Comparison of ENCODE assay signal across 26 mouse cellular contexts in genomic region chr8:13306916-13307315, GRCm38 (mm10). TPM values are rescaled to one million over a fixed set of nuclear protein-coding genes. Genes with fewer than 3 reads are reported as not detected.
A peak's percentile ranks its signal among the peaks of the same experiment; 100 is the strongest.
DNase-seq lines count a peak whose midpoint lies in the region; ATAC-seq and TF ChIP-seq lines count a peak whose summit lies in the region.
"Had no signal": no experiment of that assay in that cellular context is flagged by ENCODE, and none has a peak within 500 bp of the region (broad histone marks: within the 10 kb centered on the region; RNA-seq: fewer than 3 reads in every experiment).

No protein-coding gene starts in this region.

- H3K27ac ChIP-seq in liver, postnatal 0 days (ENCODE audit: low read depth) = no peak overlapping the region
- no peak overlapping the region for H3K27ac ChIP-seq in liver, embryonic 11.5 days (ENCODE audit: low read depth, low read length)
- H3K27ac ChIP-seq: forebrain, embryonic 10.5 days; forebrain, embryonic 13.5 days; hindbrain, embryonic 13.5 days had no signal

- no peak for TF ChIP-seq CTCF in liver, postnatal 0 days (IDR thresholded peaks at IDR 0.05; ENCODE audit: low read depth)

- H3K27me3 ChIP-seq in liver, postnatal 0 days (ENCODE audit: insufficient read depth, low read length) = no peaks in the 10 kb centered on the region
- no peaks in the 10 kb centered on the region for H3K27me3 ChIP-seq in liver, embryonic 11.5 days (replicated peaks; ENCODE audit: control insufficient read depth, insufficient read depth, low read length)
- H3K27me3 ChIP-seq: CH12.LX; forebrain, embryonic 13.5 days; hindbrain, embryonic 13.5 days; Patski had no signal

- TF ChIP-seq EP300 in liver, postnatal 0 days (IDR thresholded peaks at IDR 0.05; ENCODE audit: low read depth) = no peak

- ATAC-seq in liver, postnatal 0 days = no peak
- ATAC-seq in liver, embryonic 11.5 days (replicated peaks; ENCODE audit: low FRiP score) = no peak
- peak; percentile 86 for ATAC-seq in megakaryocyte progenitor cell, adult 5-6 weeks (replicated peaks; ENCODE audit: poor library complexity)
- ATAC-seq: forebrain, embryonic 13.5 days; forebrain, embryonic 16.5 days; hindbrain, embryonic 16.5 days; Patski had no signal

- peaks cover 2% of the 10 kb centered on the region; the same call in 1 of the 2 replicates for H3K36me3 ChIP-seq in liver, postnatal 0 days (replicated peaks; ENCODE audit: insufficient read depth, low read length)
- H3K36me3 ChIP-seq in liver, embryonic 11.5 days (ENCODE audit: control insufficient read depth, insufficient read depth, low read length) = peaks cover 11% of the 10 kb centered on the region

- peak; percentile 47 for DNase-seq in liver, postnatal 0 days
- DNase-seq in liver, embryonic 11.5 days (ENCODE audit: low spot score) = no peak
- DNase-seq in lung, postnatal 4 days = peak; percentile 28 to 42
- no peak for DNase-seq in lung, adult 18-20 months
- DNase-seq in right cerebral cortex, postnatal 4 days = no peak
- DNase-seq in natural killer cell, adult 2 months (ENCODE audit: low spot score in 2 of 2) = no peak
- DNase-seq: adrenal gland, adult 2 months; adrenal gland, postnatal 25 days; B cell, adult 2 months; cerebellum, adult 18-20 months; cerebellum, adult 9-10 months; cerebellum, postnatal 14 days; gastrocnemius, postnatal 10 days; gastrocnemius, postnatal 36 days; heart, adult 11 months had no signal

- H3K4me2 ChIP-seq in liver, postnatal 0 days (ENCODE audit: low read depth, low read length) = no peak overlapping the region
- no peak overlapping the region for H3K4me2 ChIP-seq in liver, embryonic 11.5 days
- H3K4me2 ChIP-seq: forebrain, embryonic 13.5 days; heart, embryonic 11.5 days; hindbrain, embryonic 13.5 days had no signal

- no peak overlapping the region for H3K9ac ChIP-seq in liver, postnatal 0 days (replicated peaks)
- no peak overlapping the region for H3K9ac ChIP-seq in liver, embryonic 11.5 days (ENCODE audit: low read depth, low read length)
- H3K9ac ChIP-seq: forebrain, embryonic 13.5 days; hindbrain, embryonic 13.5 days had no signal

- no peak overlapping the region for H3K4me3 ChIP-seq in liver, postnatal 0 days (ENCODE audit: low read depth, low read length)
- H3K4me3 ChIP-seq in liver, embryonic 11.5 days (ENCODE audit: low read depth, low read length) = no peak overlapping the region
- H3K4me3 ChIP-seq: forebrain, embryonic 10.5 days; forebrain, embryonic 13.5 days; hindbrain, embryonic 13.5 days had no signal

- no peaks in the 10 kb centered on the region for H3K9me3 ChIP-seq in liver, postnatal 0 days (ENCODE audit: low read length)
- H3K9me3 ChIP-seq in liver, embryonic 11.5 days (ENCODE audit: control insufficient read depth, low read length) = no peaks in the 10 kb centered on the region
- H3K9me3 ChIP-seq: forebrain, embryonic 10.5 days had no signal

- no peaks in the 10 kb centered on the region for H3K4me1 ChIP-seq in liver, postnatal 0 days (ENCODE audit: insufficient read depth)
- no peaks in the 10 kb centered on the region for H3K4me1 ChIP-seq in liver, embryonic 11.5 days (replicated peaks; ENCODE audit: control insufficient read depth, insufficient read depth, low read length)
- H3K4me1 ChIP-seq: forebrain, embryonic 10.5 days; forebrain, embryonic 13.5 days; hindbrain, embryonic 13.5 days had no signal

- WGBS in liver, postnatal 0 days (ENCODE audit: insufficient replicate concordance) = 58% methylated on average over 9 of the region's 9 CpGs
- 72% methylated on average over 9 of the region's 9 CpGs for WGBS in liver, embryonic 11.5 days

RNA-seq across cellular contexts. Expression of gene Tmco3, which starts 18.9 kb away (rescaled TPM):
- polyA plus RNA-seq in liver, postnatal 0 days (2015; fragmentation: Nextera tagmentation; extraction: Ambion mirVana) = 3.3 and 3.7 TPM in 2 replicates
- polyA plus RNA-seq in liver, embryonic 11.5 days (2014; fragmentation: Nextera tagmentation; extraction: Ambion mirVana) = 18.8 and 19.7 TPM in 2 replicates
- total RNA-seq in megakaryocyte progenitor cell, adult 5-6 weeks (2015) = 10.1 and 10.5 TPM in 2 replicates
- 9.5 and 13.0 TPM in 2 replicates for total RNA-seq in megakaryocyte progenitor cell, adult 5-6 weeks (2017)

RNA-seq across cellular contexts. Expression of gene Dcun1d2, which starts 19.0 kb away (rescaled TPM):
- polyA plus RNA-seq in liver, postnatal 0 days (2015; fragmentation: Nextera tagmentation; extraction: Ambion mirVana) = 5.0 and 5.9 TPM in 2 replicates
- 20.9 and 22.0 TPM in 2 replicates for polyA plus RNA-seq in liver, embryonic 11.5 days (2014; fragmentation: Nextera tagmentation; extraction: Ambion mirVana)
- total RNA-seq in megakaryocyte progenitor cell, adult 5-6 weeks (2015) = 13.2 and 16.8 TPM in 2 replicates
- 18.9 and 23.2 TPM in 2 replicates for total RNA-seq in megakaryocyte progenitor cell, adult 5-6 weeks (2017)

RNA-seq across cellular contexts. Expression of gene Tfdp1, which starts 31.6 kb away (rescaled TPM):
- polyA plus RNA-seq in liver, postnatal 0 days (2015; fragmentation: Nextera tagmentation; extraction: Ambion mirVana) = 45.9 and 52.5 TPM in 2 replicates
- 217 and 230 TPM in 2 replicates for polyA plus RNA-seq in liver, embryonic 11.5 days (2014; fragmentation: Nextera tagmentation; extraction: Ambion mirVana)
- total RNA-seq in megakaryocyte progenitor cell, adult 5-6 weeks (2015) = 315 and 317 TPM in 2 replicates
- 229 and 230 TPM in 2 replicates for total RNA-seq in megakaryocyte progenitor cell, adult 5-6 weeks (2017)

RNA-seq across cellular contexts. Expression of gene Adprhl1, which starts 53.0 kb away (rescaled TPM):
- polyA plus RNA-seq in liver, postnatal 0 days (2015; fragmentation: Nextera tagmentation; extraction: Ambion mirVana) = 0.45 TPM in 1 of 2 replicates, not detected in the other
- polyA plus RNA-seq in liver, embryonic 11.5 days (2014; fragmentation: Nextera tagmentation; extraction: Ambion mirVana) = 0.70 TPM in 1 of 2 replicates, not detected in the other
- not detected in 2 replicates for total RNA-seq in megakaryocyte progenitor cell, adult 5-6 weeks (2015)
- not detected in 2 replicates for total RNA-seq in megakaryocyte progenitor cell, adult 5-6 weeks (2017)
- total RNA-seq: CH12.LX; hematopoietic stem cell, adult 5-6 weeks had no signal
- polyA plus RNA-seq: forebrain, embryonic 10.5 days; forebrain, embryonic 13.5 days; forebrain, embryonic 16.5 days; G1E had no signal

Comparison
In these comparisons a context has a peak if more than half of its experiments do, and no peak if none do; other contexts are left out.
1. DNase-seq: peak in liver, postnatal 0 days (single experiment) and lung, postnatal 4 days (2 of 2); none in liver, embryonic 11.5 days (single experiment), lung, adult 18-20 months (0 of 2), right cerebral cortex, postnatal 4 days (single experiment) and natural killer cell, adult 2 months (0 of 2).